Mouse (Mus musculus): Measurements from ENCODE around the gene Mrpl43.

The Mrpl43 gene

DNA sequence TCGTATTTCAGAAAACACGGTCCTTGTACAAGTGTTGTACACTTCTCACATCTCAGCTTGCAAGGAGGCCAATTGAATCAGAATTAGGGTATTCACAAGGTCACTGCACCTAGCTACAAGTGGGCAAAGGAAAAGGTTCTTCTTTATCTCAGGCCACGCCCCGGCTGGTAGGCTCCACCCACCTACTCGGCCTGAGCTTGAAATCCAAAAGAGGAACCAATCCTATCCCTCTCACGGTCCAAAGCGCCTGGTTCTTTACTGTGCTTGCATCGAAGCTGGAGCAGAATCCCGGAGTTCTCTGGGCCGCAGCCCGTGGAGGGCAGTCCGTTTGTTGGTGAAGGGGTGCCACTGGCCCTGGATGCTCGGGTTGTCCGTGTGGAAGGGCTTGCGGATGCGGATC lies 798 bp downstream of the Mrpl43 start, which contains the start of gene Twnk:
Gene Twnk, plus strand, starts transcription at position 220 of the 400 bp plus-strand sequence.
- DNase-seq, result no peak

DNA sequence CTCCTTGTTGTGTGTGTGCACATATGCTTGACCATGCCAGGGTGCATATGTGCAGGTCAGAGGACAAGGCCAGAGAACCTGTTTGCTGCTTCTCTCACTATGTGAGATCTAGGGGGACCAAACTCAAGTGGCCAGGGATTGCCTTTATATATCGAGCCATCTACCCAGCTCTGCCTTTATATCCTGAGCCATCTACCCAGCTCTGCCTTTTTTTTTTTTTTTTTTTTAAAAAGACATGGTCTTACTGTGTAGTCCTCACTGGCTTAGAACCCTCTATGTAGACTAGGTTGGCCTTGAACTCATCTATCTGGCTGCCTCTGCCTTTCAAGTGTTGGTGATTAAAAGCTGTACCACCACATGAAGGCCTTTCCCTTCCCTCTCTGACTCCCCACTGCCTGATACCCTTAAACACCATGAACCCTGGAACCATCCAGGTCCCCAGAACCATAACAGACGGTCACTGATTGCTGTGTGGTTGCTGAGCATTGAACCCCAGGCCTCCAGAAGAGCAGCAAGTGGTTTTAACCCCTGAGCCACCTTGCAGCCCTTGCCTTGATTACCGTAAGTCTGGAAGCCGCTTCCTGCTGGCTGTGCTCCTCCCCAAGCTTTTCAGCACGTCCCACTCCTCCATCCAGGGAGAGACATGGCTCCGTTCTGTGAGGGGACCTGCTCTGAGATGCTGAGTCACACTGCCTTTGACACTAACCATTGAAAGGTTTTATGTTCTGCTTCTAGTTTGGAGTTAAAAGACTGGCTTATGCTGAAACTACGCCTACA lies 2.3 kb downstream of the Mrpl43 start:
- no peak for DNase-seq

DNA sequence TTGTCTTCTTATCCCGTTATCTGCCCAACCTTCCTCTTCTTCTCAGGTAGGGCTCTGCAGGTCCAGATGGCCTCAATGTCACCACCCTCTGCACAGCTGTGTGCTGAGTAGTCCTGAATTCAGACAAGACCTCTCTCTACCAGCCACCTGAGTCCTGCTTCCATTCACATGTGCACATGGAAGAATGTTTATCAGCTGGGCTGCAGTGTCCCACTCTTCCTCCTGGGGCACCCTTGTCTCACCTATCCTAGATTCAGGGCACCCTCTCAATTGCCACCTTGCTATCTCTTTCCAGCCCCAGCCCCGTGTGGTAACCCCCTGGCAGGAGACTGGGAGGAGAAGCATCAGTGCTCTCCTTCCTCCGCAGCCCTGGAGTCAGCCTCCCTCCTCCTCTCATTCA lies 3.9 kb downstream of the Mrpl43 start:
- no peak for DNase-seq

DNA sequence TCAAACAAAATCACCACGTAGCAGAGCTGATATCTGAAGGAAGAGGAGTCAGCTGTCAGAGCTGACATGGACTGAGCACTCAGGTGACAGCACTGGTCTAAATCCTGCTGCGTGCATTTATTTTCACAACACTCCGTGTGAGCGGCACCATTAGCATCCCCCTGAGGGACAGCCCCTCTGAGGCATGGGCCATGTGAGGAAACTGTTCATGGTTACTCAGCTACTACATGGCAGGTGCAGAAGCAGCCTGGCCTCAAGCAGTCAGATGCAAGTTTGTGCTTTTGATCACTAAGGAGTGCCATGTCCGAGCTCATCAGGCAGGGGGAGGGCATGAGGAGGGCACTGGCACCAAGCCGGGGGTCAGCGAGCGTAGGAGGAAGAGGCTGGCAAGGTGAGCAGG lies 6.6 kb downstream of the Mrpl43 start:
- no peak for DNase-seq

- no peak for DNase-seq
These were observed 8.5 kb downstream of the Mrpl43 start for GRCm38 (mm10) chr19:44997786-44998185.

GRCm38 (mm10) chr19:44992712-44993111 lies 13.5 kb downstream of the Mrpl43 start:
- DNase-seq, result no peak

- DNase-seq, result no peak
These were observed 14.0 kb downstream of the Mrpl43 start for GRCm38 (mm10) chr19:44992246-44992645.

DNA sequence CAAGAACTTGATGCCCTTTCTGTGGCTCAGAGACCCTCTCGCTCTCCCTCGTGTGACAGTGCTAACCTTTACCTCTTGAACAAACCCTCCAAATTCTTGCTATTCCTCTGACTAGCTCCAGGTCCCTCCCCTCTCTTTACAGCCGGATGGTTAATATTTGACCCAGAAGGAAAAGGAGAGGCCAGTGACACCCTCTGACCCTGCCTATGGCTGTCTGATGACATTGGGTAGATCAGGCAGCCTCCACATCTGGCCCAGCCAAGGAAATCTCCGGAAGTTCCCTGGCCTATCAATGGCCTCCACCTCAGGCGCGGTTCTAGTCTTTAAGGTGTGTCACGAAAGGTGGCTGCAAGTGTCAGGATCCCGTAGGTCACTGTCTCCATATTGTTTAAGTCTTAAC lies 15.2 kb downstream of the Mrpl43 start:
- DNase-seq, result no peak

GRCm38 (mm10) chr19:44989567-44990495 lies 16.4 kb downstream of the Mrpl43 start:
- no peak for DNase-seq

DNA sequence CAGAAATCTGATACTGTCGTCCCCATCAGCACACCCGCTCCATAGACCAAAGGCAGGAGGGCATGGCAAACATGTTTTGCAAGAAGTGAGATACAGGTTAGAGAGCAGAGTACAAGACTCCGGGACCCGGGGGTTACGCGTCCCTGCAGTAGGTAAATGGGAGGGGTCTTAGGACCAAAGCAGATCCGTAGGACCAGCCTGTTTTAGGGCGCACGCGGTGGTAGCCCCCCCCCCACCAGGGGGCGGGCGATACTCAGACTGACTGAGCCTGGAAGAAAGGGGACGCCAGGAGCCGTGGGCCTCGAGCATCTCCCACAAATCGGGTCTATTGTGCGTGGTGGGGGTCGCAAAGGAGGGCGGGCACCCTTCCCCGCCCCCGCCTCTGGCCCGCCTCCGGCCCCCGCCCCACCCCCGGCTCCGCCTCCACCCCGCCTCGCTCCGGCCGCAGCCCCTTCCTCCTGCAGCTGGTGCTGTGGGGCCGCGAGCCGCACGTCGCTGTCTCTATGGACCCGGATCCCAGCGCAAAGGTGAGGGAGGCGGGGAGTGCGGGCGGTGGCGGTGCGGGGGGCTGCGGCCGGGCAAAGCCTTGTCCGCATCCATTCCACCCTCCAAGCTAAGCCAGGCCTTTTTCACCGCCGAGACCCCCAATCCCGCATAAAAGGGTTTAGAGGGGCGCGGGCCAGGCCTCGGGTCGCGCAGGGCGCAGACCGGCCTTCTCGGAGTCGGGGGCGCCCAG lies 17.2 kb downstream of the Mrpl43 start, which contains the start of gene Sema4g:
Gene Sema4g, plus strand, starts transcription at position 271 of the 736 bp plus-strand sequence.
- no peak for DNase-seq

GRCm38 (mm10) chr19:44988321-44988720 lies 17.9 kb downstream of the Mrpl43 start:
- DNase-seq, result no peak

GRCm38 (mm10) chr19:44987851-44988250 lies 18.4 kb downstream of the Mrpl43 start:
- DNase-seq, result peak; percentile 79

DNA sequence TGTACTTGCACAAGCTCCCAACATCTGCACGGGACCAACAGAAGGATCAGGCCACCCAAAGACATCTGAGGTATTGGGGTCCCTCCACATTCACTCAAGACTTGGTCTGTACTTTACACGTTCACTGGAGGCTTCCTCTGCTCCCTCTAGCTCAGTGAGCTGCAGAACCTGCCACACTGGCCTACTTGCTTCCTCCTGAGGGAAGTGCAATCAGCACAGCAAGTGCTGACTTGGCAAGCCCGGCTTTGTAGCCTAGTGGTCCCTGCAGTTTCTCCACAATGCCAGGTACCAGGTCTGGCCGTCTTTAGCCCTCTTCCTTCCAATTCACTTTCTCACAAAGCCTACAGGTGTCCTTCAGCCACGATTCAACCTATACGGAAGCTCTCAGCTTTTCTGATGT lies 19.2 kb downstream of the Mrpl43 start:
- no peak for DNase-seq

DNA sequence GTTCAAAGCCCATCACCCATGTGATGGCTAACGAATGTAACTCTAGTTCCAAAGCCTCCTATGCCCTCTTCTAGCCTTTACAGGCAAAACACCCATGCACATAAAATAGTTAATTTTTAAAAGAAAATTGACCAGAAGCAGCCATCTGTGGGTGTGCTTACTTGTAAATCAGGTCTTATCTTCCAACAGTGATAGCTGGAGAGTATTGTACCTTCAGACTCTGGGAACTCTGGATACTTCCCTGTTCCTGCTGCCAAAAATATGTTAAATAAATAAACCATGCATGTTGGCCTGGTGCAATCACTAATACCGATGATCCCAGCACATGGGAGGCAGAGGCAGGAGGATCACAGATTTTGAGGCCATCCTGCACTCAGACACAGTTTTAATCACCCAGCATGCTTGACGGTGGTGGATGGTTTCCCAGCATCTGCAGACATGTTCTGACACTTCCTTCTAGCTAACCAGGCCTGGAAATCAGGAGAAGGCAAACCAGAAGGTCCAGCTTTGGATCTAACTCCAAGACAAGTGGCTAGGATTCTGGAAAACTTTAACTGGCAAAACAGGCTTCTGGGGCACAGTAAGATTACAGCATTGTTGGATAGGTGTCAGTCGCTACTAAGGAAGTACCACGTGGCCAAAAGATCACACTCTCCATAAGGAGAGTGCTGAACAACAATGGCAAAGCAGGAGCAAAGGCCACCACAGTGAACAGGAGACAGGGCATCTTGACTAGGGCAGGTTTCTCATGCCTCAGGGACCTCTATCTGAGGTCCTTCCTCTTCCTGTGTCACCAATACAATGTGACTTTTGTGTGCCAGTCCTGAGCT lies 20.9 kb downstream of the Mrpl43 start:
- no peak for DNase-seq

- no peak for DNase-seq
These were observed 21.8 kb downstream of the Mrpl43 start for GRCm38 (mm10) chr19:44984420-44984819.

- DNase-seq, result no peak
These were observed 22.9 kb downstream of the Mrpl43 start for GRCm38 (mm10) chr19:44983366-44983765.

DNA sequence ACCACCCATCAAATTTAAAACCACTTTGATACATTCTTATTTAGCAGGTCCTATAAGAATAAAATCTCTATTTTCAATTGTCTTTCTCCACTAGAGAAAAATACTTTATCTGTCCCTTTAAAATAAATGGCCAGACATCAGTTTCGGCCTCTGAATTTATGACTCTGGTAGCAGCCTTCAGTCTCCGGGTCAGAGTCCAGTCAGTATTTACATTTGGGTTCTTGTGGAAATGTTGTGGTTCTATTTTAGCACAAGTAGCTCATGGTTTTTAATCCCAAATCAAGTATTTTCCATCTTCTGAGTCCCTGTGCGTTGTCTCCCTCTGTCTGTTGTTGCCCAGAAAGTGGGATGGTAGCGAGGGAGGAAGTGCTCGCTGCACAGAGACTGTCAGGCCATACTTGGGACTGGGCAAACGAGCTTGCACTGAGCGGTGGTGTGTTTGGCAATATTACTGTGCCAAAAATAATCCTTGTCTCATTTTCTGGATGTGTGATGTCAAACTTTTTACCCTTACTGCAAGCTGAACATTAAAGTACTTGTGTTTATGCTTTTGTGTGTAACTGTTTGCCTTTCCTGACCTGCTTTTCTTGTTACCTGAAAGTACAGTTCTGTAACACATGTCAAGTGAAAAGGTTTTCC lies 23.6 kb downstream of the Mrpl43 start:
- no peak for DNase-seq

DNA sequence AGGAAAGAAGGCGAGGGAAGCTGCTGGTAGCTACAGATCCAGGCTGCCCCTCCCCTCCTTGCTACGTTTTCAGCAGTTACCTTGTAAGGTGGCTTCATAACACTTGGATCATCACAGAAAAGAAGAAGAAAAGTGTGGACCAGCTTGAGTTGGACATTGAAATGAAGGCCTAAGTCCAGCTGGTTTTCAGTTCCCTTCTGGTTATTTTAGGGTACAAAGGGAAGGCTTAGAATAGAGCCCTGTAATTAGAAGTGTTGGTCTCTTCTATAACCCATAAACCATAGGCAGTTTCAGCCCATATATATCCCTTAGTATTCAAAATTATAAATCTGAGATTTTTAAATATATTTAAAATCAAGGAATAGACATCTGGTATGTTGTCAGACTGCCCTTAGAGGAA lies 25.5 kb downstream of the Mrpl43 start:
- no peak for DNase-seq

- no peak for DNase-seq
These were observed 29.1 kb downstream of the Mrpl43 start for GRCm38 (mm10) chr19:44977148-44977547.

- DNase-seq, result no peak
These were observed 29.6 kb downstream of the Mrpl43 start for GRCm38 (mm10) chr19:44976636-44977035.

DNA sequence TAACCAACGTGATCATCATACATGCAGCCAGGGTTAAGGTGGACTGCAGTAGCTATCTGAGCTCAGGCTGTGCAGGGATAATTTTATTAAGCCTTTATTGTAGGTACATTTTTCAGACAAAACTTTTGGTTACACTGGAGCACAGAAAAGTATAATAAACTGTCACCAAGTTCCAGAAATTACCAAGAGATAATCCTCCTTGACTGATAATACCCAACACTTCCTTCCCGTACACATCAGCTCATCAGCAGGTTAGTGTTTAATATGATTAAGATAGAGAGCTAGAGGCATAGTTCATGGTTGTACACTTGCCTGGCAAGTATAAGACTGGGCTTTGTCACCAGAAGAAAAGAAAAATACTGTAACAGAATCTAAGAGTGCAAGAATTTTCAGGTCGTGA lies 37.9 kb downstream of the Mrpl43 start:
- DNase-seq, result no peak

DNA sequence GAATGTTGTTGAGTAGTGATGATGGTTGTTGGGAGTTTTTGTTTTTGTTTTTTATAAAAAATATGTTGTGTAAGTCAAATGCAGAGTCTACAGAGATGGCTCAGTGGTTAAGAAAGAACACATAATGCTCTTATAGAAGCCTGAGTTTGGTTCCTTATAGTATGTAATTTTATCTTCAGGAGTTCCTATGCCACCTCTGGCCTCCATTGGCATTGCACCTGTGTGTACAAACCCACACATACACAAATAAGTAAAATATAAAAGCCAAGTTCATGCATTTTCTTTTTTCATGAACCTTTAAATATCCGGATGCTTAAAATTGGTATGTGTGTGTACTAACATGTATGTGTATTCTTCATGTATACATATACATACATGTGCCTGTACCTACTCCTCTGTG lies 40.3 kb downstream of the Mrpl43 start:
- no peak for DNase-seq

Data from right cerebral cortex, adult 18-20 months (tissue).